Comparison of ENCODE assay signal across 10 mouse cellular contexts in genomic region chr11:86571047-86571855, GRCm38 (mm10). TPM values are rescaled to one million over a fixed set of nuclear protein-coding genes. Genes with fewer than 3 reads are reported as not detected.
DNase-seq lines count a peak whose midpoint lies in the region; ATAC-seq and TF ChIP-seq lines count a peak whose summit lies in the region.
"Had no signal": no experiment of that assay in that cellular context is flagged by ENCODE, and none has a peak within 500 bp of the region (broad histone marks: within the 10 kb centered on the region; RNA-seq: fewer than 3 reads in every experiment).

No protein-coding gene starts in this region.

- TF ChIP-seq POLR2A in heart, adult 2 months (IDR thresholded peaks at IDR 0.05; ENCODE audit: insufficient read depth, low read depth, low read length), result 0 out of 2 replicates have a peak, but pooled peaks have one; percentile 8
- no peak for TF ChIP-seq POLR2A in lung, adult 2 months (IDR thresholded peaks at IDR 0.05; ENCODE audit: borderline replicate concordance, extremely low read depth, low read depth, low read length)

- no peak overlapping the region for H3K27ac ChIP-seq in heart, adult 2 months
- peak overlapping the region; percentile 90 for H3K27ac ChIP-seq in lung, embryonic 16.5 days (ENCODE audit: low read length)
- peak overlapping the region; percentile 75 for H3K27ac ChIP-seq in intestine, embryonic 15.5 days
- peak overlapping the region; percentile 8; the same call in 1 of the 2 replicates for H3K27ac ChIP-seq in stomach, embryonic 14.5 days (ENCODE audit: low read length)
- H3K27ac ChIP-seq: left cerebral cortex, adult 2 months had no signal

- TF ChIP-seq CTCF in heart, adult 2 months (IDR thresholded peaks at IDR 0.05), result no peak
- TF ChIP-seq CTCF in lung, adult 2 months (IDR thresholded peaks at IDR 0.05; ENCODE audit: insufficient read depth, low read length), result no peak

- intact Hi-C loops in heart, adult 2 months (cut with DNase I), result loop anchor here (5.0 kb wide), 1 partner anchor 441 kb away; no protein-coding TSS in a partner anchor

- H3K4me3 ChIP-seq in heart, adult 2 months, result no peak overlapping the region
- H3K4me3 ChIP-seq in lung, embryonic 16.5 days (ENCODE audit: low read length), result no peak overlapping the region
- H3K4me3 ChIP-seq in lung, adult 2 months (replicated peaks; ENCODE audit: extremely low read depth, low read depth, low read length), result no peak overlapping the region
- no peak overlapping the region for H3K4me3 ChIP-seq in intestine, embryonic 15.5 days (replicated peaks)
- H3K4me3 ChIP-seq in stomach, embryonic 14.5 days (ENCODE audit: low read depth, low read length), result no peak overlapping the region
- H3K4me3 ChIP-seq: left cerebral cortex, adult 2 months had no signal

- TF ChIP-seq EP300 in heart, adult 2 months (IDR thresholded peaks at IDR 0.05; ENCODE audit: insufficient read depth, low read depth, low read length), result no peak

- no peaks in the 10 kb centered on the region for H3K79me2 ChIP-seq in heart, adult 2 months (replicated peaks; ENCODE audit: control insufficient read depth, insufficient read depth, low read length)

- no peaks in the 10 kb centered on the region for H3K27me3 ChIP-seq in heart, adult 2 months (ENCODE audit: control insufficient read depth, insufficient read depth, low read length)
- H3K27me3 ChIP-seq in lung, embryonic 16.5 days (ENCODE audit: control insufficient read depth, insufficient read depth, low read depth, low read length), result no peaks in the 10 kb centered on the region
- no peaks in the 10 kb centered on the region for H3K27me3 ChIP-seq in intestine, embryonic 15.5 days (replicated peaks)
- no peaks in the 10 kb centered on the region for H3K27me3 ChIP-seq in stomach, embryonic 14.5 days (ENCODE audit: control insufficient read depth, insufficient read depth, low read length)
- H3K27me3 ChIP-seq: CH12.LX had no signal

- peak overlapping the region; percentile 20 for H3K4me2 ChIP-seq in lung, embryonic 16.5 days (ENCODE audit: low read depth, low read length)
- H3K4me2 ChIP-seq in intestine, embryonic 15.5 days (replicated peaks), result peak overlapping the region; percentile 9; the same call in 1 of the 2 replicates
- H3K4me2 ChIP-seq in stomach, embryonic 14.5 days (replicated peaks; ENCODE audit: low read depth, low read length), result peak overlapping the region; percentile 10; the same call in 1 of the 2 replicates

- peak in 1 of 2 experiments; percentile 23 for DNase-seq in heart, adult 2 months
- no peak for DNase-seq in heart, postnatal 4 days
- DNase-seq in lung, adult 2 months, result no peak
- DNase-seq in ovary, postnatal 14 days (ENCODE audit: low spot score), result no peak
- no peak for DNase-seq in adrenal gland, adult 18-20 months (ENCODE audit: low spot score in 2 of 2)

- H3K9ac ChIP-seq in heart, adult 2 months (ENCODE audit: low read depth, low read length), result no peak overlapping the region
- no peak overlapping the region; the same call in 1 of the 2 replicates for H3K9ac ChIP-seq in lung, embryonic 16.5 days (ENCODE audit: low read length)
- no peak overlapping the region for H3K9ac ChIP-seq in intestine, embryonic 15.5 days
- no peak overlapping the region for H3K9ac ChIP-seq in stomach, embryonic 14.5 days (replicated peaks; ENCODE audit: low read depth, low read length)

- no peaks in the 10 kb centered on the region for H3K9me3 ChIP-seq in lung, embryonic 16.5 days (ENCODE audit: control insufficient read depth, low read length)
- H3K9me3 ChIP-seq in intestine, embryonic 15.5 days, result no peaks in the 10 kb centered on the region
- no peaks in the 10 kb centered on the region for H3K9me3 ChIP-seq in stomach, embryonic 14.5 days (ENCODE audit: control insufficient read depth, low read depth, low read length)

- peak; percentile 88 for ATAC-seq in lung, embryonic 16.5 days (ENCODE audit: low read depth)
- peak; percentile 60 for ATAC-seq in intestine, embryonic 15.5 days
- ATAC-seq in stomach, embryonic 14.5 days (ENCODE audit: insufficient number of reproducible peaks, insufficient read depth, low FRiP score, low read depth), result no peak

- H3K36me3 ChIP-seq in heart, adult 2 months (ENCODE audit: control insufficient read depth, insufficient read depth, low read length), result no peaks in the 10 kb centered on the region
- H3K36me3 ChIP-seq in lung, embryonic 16.5 days (ENCODE audit: control insufficient read depth, insufficient read depth, low read length), result no peaks in the 10 kb centered on the region
- H3K36me3 ChIP-seq in intestine, embryonic 15.5 days, result no peaks in the 10 kb centered on the region
- H3K36me3 ChIP-seq in stomach, embryonic 14.5 days (ENCODE audit: control insufficient read depth, insufficient read depth, low read length), result no peaks in the 10 kb centered on the region

- H3K4me1 ChIP-seq in heart, adult 2 months (ENCODE audit: control insufficient read depth, insufficient read depth, low read length), result peaks cover 2% of the 10 kb centered on the region
- peaks cover 24% of the 10 kb centered on the region for H3K4me1 ChIP-seq in lung, embryonic 16.5 days (replicated peaks; ENCODE audit: control insufficient read depth, insufficient read depth, low read length)
- H3K4me1 ChIP-seq in lung, adult 2 months (ENCODE audit: control insufficient read depth, insufficient read depth, low read length), result peaks cover 3% of the 10 kb centered on the region
- peaks cover 18% of the 10 kb centered on the region for H3K4me1 ChIP-seq in intestine, embryonic 15.5 days (replicated peaks)
- peaks cover 23% of the 10 kb centered on the region for H3K4me1 ChIP-seq in stomach, embryonic 14.5 days (ENCODE audit: control insufficient read depth, insufficient read depth, low read length)

- 45% methylated on average over 15 of the region's 15 CpGs for WGBS in heart, adult 2 months
- 24% methylated on average over 15 of the region's 15 CpGs for WGBS in lung, embryonic 16.5 days
- 36% methylated on average over 15 of the region's 15 CpGs for WGBS in lung, adult 2 months
- 39% methylated on average over 15 of the region's 15 CpGs for WGBS in intestine, embryonic 15.5 days
- WGBS in stomach, embryonic 14.5 days, result 23% methylated on average over 15 of the region's 15 CpGs

RNA-seq across cellular contexts. Expression of gene Tubd1, which starts 26.5 kb away (rescaled TPM):
- 1 to 10 TPM; 5.7 to 6.2 TPM for total RNA-seq in heart, adult 2 months (2021)
- 4.7 and 8.3 TPM in 2 replicates for polyA plus RNA-seq in heart, adult 2 months (2012; rRNA removed)
- 1 to 10 TPM; 8.4 to 9.7 TPM for total RNA-seq in heart, postnatal 4 days (2021)
- 13.3 and 14.0 TPM in 2 replicates for polyA plus RNA-seq in lung, embryonic 16.5 days (2015; fragmentation: Nextera tagmentation; extraction: Ambion mirVana)
- 2.6 and 4.0 TPM in 2 replicates for polyA plus RNA-seq in lung, adult 2 months (2012; rRNA removed)
- 11.6 and 11.8 TPM in 2 replicates for polyA plus RNA-seq in intestine, embryonic 15.5 days (2015; fragmentation: Nextera tagmentation; extraction: Ambion mirVana)
- polyA plus RNA-seq in stomach, embryonic 14.5 days (2014; fragmentation: Nextera tagmentation; extraction: Ambion mirVana), result 9.9 and 10.0 TPM in 2 replicates
- 1 to 10 TPM; 6.2 to 7.7 TPM for total RNA-seq in adrenal gland, adult 18-20 months (2021)

RNA-seq across cellular contexts. Expression of gene Rps6kb1, which starts 26.6 kb away (rescaled TPM):
- 10 to 100 TPM; 18.3 to 22.4 TPM for total RNA-seq in heart, adult 2 months (2021)
- polyA plus RNA-seq in heart, adult 2 months (2012; rRNA removed), result 6.4 and 8.1 TPM in 2 replicates
- total RNA-seq in heart, postnatal 4 days (2021), result 10 to 100 TPM; 27.7 to 28.8 TPM
- polyA plus RNA-seq in lung, embryonic 16.5 days (2015; fragmentation: Nextera tagmentation; extraction: Ambion mirVana), result 56.4 and 62.1 TPM in 2 replicates
- polyA plus RNA-seq in lung, adult 2 months (2012; rRNA removed), result 5.3 and 7.4 TPM in 2 replicates
- polyA plus RNA-seq in intestine, embryonic 15.5 days (2015; fragmentation: Nextera tagmentation; extraction: Ambion mirVana), result 54.6 and 63.6 TPM in 2 replicates
- polyA plus RNA-seq in stomach, embryonic 14.5 days (2014; fragmentation: Nextera tagmentation; extraction: Ambion mirVana), result 60.3 and 60.8 TPM in 2 replicates
- 10 to 100 TPM; 31.9 to 43.7 TPM for total RNA-seq in adrenal gland, adult 18-20 months (2021)
